In the genomic region with DNA sequence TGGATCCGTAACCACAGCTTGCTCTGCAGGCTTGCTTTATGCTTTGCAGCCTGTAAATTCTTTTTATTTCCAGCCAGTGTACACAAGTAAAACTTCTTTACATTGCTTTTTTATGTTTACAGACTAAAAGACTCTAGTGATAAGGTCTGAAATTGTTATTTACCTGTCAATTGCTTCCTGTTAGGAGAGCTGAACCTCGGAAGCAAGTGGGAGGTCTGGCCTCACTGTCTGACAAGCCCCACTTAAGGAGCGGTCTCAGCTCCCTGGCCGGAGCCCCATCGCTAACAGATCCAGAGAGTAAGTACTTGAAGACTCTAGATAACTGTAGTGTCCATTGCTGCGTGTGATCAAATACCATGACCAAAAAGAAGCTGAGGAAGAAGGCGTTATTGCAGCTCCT, we compare ENCODE assay signal across 28 mouse cellular contexts. TPM values are rescaled to one million over a fixed set of nuclear protein-coding genes. Genes with fewer than 3 reads are reported as not detected.
DNase-seq lines count a peak whose midpoint lies in the region; ATAC-seq lines count a peak whose summit lies in the region.
"Had no signal": no experiment of that assay in that cellular context is flagged by ENCODE, and none has a peak within 500 bp of the region (broad histone marks: within the 10 kb centered on the region; RNA-seq: fewer than 3 reads in every experiment).

No protein-coding gene starts in this region.

- H3K4me2 ChIP-seq in heart, embryonic 14.5 days (ENCODE audit: low read length) = no peak overlapping the region
- no peak overlapping the region for H3K4me2 ChIP-seq in kidney, embryonic 15.5 days
- H3K4me2 ChIP-seq: embryonic facial prominence, embryonic 15.5 days; hindbrain, embryonic 12.5 days had no signal

- 0 out of 2 replicates have a peak overlapping the region, but pooled peaks have one; percentile 29 for H3K27ac ChIP-seq in heart, embryonic 10.5 days
- H3K27ac ChIP-seq in heart, embryonic 14.5 days (replicated peaks in 1 of 2; ENCODE audit: control insufficient read depth in 1 of 2, insufficient read depth in 1 of 2, low read depth in 2 of 2, low read length in 2 of 2) = peak overlapping the region; percentile 34 to 70; a peak in 2 of 4 replicates
- peak overlapping the region; percentile 60; the same call in 1 of the 2 replicates for H3K27ac ChIP-seq in kidney, embryonic 15.5 days
- H3K27ac ChIP-seq: embryonic facial prominence, embryonic 15.5 days; forebrain, embryonic 10.5 days; gastrocnemius, adult 2 months; hindbrain, embryonic 12.5 days had no signal

- no peak for ATAC-seq in heart, embryonic 14.5 days (ENCODE audit: insufficient number of reproducible peaks, insufficient read depth, low FRiP score, low read depth)
- ATAC-seq in kidney, embryonic 15.5 days (replicated peaks; ENCODE audit: low FRiP score) = no peak; the same call in 1 of the 2 replicates
- ATAC-seq: forebrain, embryonic 14.5 days; hindbrain, embryonic 16.5 days; inflammation-experienced regulatory T-cells, adult 6 months; intestine, postnatal 0 days had no signal

- peaks cover 61% of the 10 kb centered on the region for H3K36me3 ChIP-seq in heart, embryonic 10.5 days
- H3K36me3 ChIP-seq in heart, embryonic 14.5 days (ENCODE audit: control insufficient read depth, insufficient read depth, low read length) = peaks cover 86% of the 10 kb centered on the region
- H3K36me3 ChIP-seq in kidney, embryonic 15.5 days = peaks cover 88% of the 10 kb centered on the region

- DNase-seq in heart, embryonic 10.5 days (ENCODE audit: low spot score) = no peak
- no peak for DNase-seq in heart, postnatal 4 days
- no peak for DNase-seq in heart, postnatal 36 days
- DNase-seq in kidney, postnatal 14 days = no peak
- DNase-seq: adrenal gland, postnatal 10 days; cerebellum, adult 11 months; cerebellum, adult 8-10 months; cerebellum, postnatal 14 days; embryo, embryonic 11 days; gastrocnemius, adult 2 months; gastrocnemius, postnatal 25 days had no signal

- no peaks in the 10 kb centered on the region for H3K9me3 ChIP-seq in heart, embryonic 10.5 days
- no peaks in the 10 kb centered on the region for H3K9me3 ChIP-seq in heart, embryonic 14.5 days (ENCODE audit: control insufficient read depth, low read length)
- no peaks in the 10 kb centered on the region for H3K9me3 ChIP-seq in kidney, embryonic 15.5 days (replicated peaks)
- H3K9me3 ChIP-seq: embryonic facial prominence, embryonic 15.5 days; forebrain, embryonic 10.5 days; hindbrain, embryonic 12.5 days had no signal

- H3K4me3 ChIP-seq in heart, embryonic 10.5 days = no peak overlapping the region
- H3K4me3 ChIP-seq in heart, embryonic 14.5 days (ENCODE audit: control insufficient read depth in 1 of 2, insufficient read depth in 1 of 2, low read depth in 1 of 2, low read length in 2 of 2) = no peak overlapping the region
- H3K4me3 ChIP-seq in kidney, embryonic 15.5 days (replicated peaks) = no peak overlapping the region
- H3K4me3 ChIP-seq: embryonic facial prominence, embryonic 15.5 days; erythroblast, embryonic 14.5 days; forebrain, embryonic 10.5 days; gastrocnemius, adult 2 months; hindbrain, embryonic 12.5 days had no signal

- peaks cover 18% of the 10 kb centered on the region for H3K4me1 ChIP-seq in heart, embryonic 10.5 days
- H3K4me1 ChIP-seq in heart, embryonic 14.5 days (ENCODE audit: control insufficient read depth in 2 of 2, insufficient read depth in 2 of 2, low read length in 2 of 2) = peaks cover 5 to 14% of the 10 kb centered on the region in 2 experiments; a peak in 3 of 4 replicates
- peaks cover 18% of the 10 kb centered on the region; the same call in 1 of the 2 replicates for H3K4me1 ChIP-seq in kidney, embryonic 15.5 days
- H3K4me1 ChIP-seq: embryonic facial prominence, embryonic 15.5 days; forebrain, embryonic 10.5 days; hindbrain, embryonic 12.5 days had no signal

- no peaks in the 10 kb centered on the region for H3K27me3 ChIP-seq in heart, embryonic 10.5 days (ENCODE audit: insufficient read depth, poor library complexity, severe bottlenecking)
- no peaks in the 10 kb centered on the region for H3K27me3 ChIP-seq in heart, embryonic 14.5 days (ENCODE audit: control insufficient read depth, insufficient read depth, low read length)
- no peaks in the 10 kb centered on the region for H3K27me3 ChIP-seq in kidney, embryonic 15.5 days
- H3K27me3 ChIP-seq: embryonic facial prominence, embryonic 15.5 days; hindbrain, embryonic 12.5 days had no signal

- intact Hi-C loops in heart, postnatal 36 days (cut with DNase I) = loop anchor here (5.0 kb wide), 1 partner anchor 127 kb away; no protein-coding TSS in a partner anchor

- no peak overlapping the region for H3K9ac ChIP-seq in heart, embryonic 14.5 days (ENCODE audit: low read length)
- H3K9ac ChIP-seq in kidney, embryonic 15.5 days = no peak overlapping the region
- H3K9ac ChIP-seq: embryonic facial prominence, embryonic 15.5 days; hindbrain, embryonic 12.5 days had no signal

- 51% methylated on average over 7 of the region's 7 CpGs for WGBS in heart, embryonic 10.5 days
- WGBS in heart, embryonic 14.5 days = 44% methylated on average over 7 of the region's 7 CpGs
- 46% methylated on average over 7 of the region's 7 CpGs for WGBS in kidney, embryonic 15.5 days

RNA-seq across cellular contexts. Expression of a gene that starts 18.9 kb away (rescaled TPM):
- polyA plus RNA-seq in heart, embryonic 10.5 days (2016; fragmentation: Nextera tagmentation; extraction: Ambion mirVana) = 24.9 and 30.8 TPM in 2 replicates
- total RNA-seq in heart, postnatal 4 days (2021) = 10 to 100 TPM; 16.0 to 21.0 TPM
- 24.4 and 27.2 TPM in 2 replicates for polyA plus RNA-seq in heart, embryonic 14.5 days (2014; fragmentation: Nextera tagmentation; extraction: Ambion mirVana)
- total RNA-seq in heart, postnatal 36 days (2021) = 10 to 100 TPM; 10.9 to 13.2 TPM
- 38.7 and 42.0 TPM in 2 replicates for polyA plus RNA-seq in kidney, embryonic 15.5 days (2015; fragmentation: Nextera tagmentation; extraction: Ambion mirVana)

RNA-seq across cellular contexts. Expression of a gene that starts 36.3 kb away (rescaled TPM):
- polyA plus RNA-seq in heart, embryonic 10.5 days (2016; fragmentation: Nextera tagmentation; extraction: Ambion mirVana) = 25.0 and 30.2 TPM in 2 replicates
- 10 to 100 TPM; 22.8 to 23.0 TPM for total RNA-seq in heart, postnatal 4 days (2021)
- polyA plus RNA-seq in heart, embryonic 14.5 days (2014; fragmentation: Nextera tagmentation; extraction: Ambion mirVana) = 39.7 and 43.1 TPM in 2 replicates
- 10 to 100 TPM; 27.4 to 27.5 TPM for total RNA-seq in heart, postnatal 36 days (2021)
- polyA plus RNA-seq in kidney, embryonic 15.5 days (2015; fragmentation: Nextera tagmentation; extraction: Ambion mirVana) = 43.8 and 45.0 TPM in 2 replicates

RNA-seq across cellular contexts. Expression of a gene that starts 36.6 kb away (rescaled TPM):
- 0.10 TPM in 1 of 2 replicates, not detected in the other for polyA plus RNA-seq in heart, embryonic 10.5 days (2016; fragmentation: Nextera tagmentation; extraction: Ambion mirVana)
- total RNA-seq in heart, postnatal 4 days (2021) = under 1 TPM in 1 of 2 experiments, not detected in 1; 0.12 TPM
- not detected in 2 replicates for polyA plus RNA-seq in heart, embryonic 14.5 days (2014; fragmentation: Nextera tagmentation; extraction: Ambion mirVana)
- total RNA-seq in heart, postnatal 36 days (2021) = not detected
- polyA plus RNA-seq in kidney, embryonic 15.5 days (2015; fragmentation: Nextera tagmentation; extraction: Ambion mirVana) = 0.26 and 0.57 TPM in 2 replicates
- total RNA-seq: common myeloid progenitor, adult 5-6 weeks; granulocyte monocyte progenitor cell, adult 5-6 weeks; MEL had no signal
- polyA plus RNA-seq: erythroblast, embryonic 14.5 days; hindbrain, embryonic 12.5 days; intestine, postnatal 0 days had no signal

RNA-seq across cellular contexts. Expression of a gene that starts 51.6 kb away (rescaled TPM):
- not detected in 2 replicates for polyA plus RNA-seq in heart, embryonic 10.5 days (2016; fragmentation: Nextera tagmentation; extraction: Ambion mirVana)
- not detected for total RNA-seq in heart, postnatal 4 days (2021)
- polyA plus RNA-seq in heart, embryonic 14.5 days (2014; fragmentation: Nextera tagmentation; extraction: Ambion mirVana) = not detected in 2 replicates
- total RNA-seq in heart, postnatal 36 days (2021) = not detected
- polyA plus RNA-seq in kidney, embryonic 15.5 days (2015; fragmentation: Nextera tagmentation; extraction: Ambion mirVana) = not detected in 2 replicates
- total RNA-seq: adrenal gland, postnatal 4 days; common myeloid progenitor, adult 5-6 weeks; gastrocnemius, adult 2 months; gastrocnemius, postnatal 25 days; granulocyte monocyte progenitor cell, adult 5-6 weeks; MEL had no signal
- polyA plus RNA-seq: brain, embryonic 14.5 days; C2C12; embryonic facial prominence, embryonic 11.5 days; embryonic facial prominence, embryonic 15.5 days; erythroblast, embryonic 14.5 days; forebrain, embryonic 10.5 days; forebrain, embryonic 14.5 days; hindbrain, embryonic 12.5 days; hindbrain, embryonic 16.5 days had no signal
